Mouse (Mus musculus): Measurements from ENCODE around the gene Ugt1a6b. TPM values are rescaled to one million over a fixed set of nuclear protein-coding genes. Genes with fewer than 3 reads are reported as not detected.
"Not testable (repeated sequence)": the region's sequence is repeated elsewhere in the genome, so short reads cannot be mapped to it uniquely, and the experiment has no call there.

The Ugt1a6b gene
- polyA plus RNA-seq, 1 experiment from 2014 or later: 0.20 TPM

DNA sequence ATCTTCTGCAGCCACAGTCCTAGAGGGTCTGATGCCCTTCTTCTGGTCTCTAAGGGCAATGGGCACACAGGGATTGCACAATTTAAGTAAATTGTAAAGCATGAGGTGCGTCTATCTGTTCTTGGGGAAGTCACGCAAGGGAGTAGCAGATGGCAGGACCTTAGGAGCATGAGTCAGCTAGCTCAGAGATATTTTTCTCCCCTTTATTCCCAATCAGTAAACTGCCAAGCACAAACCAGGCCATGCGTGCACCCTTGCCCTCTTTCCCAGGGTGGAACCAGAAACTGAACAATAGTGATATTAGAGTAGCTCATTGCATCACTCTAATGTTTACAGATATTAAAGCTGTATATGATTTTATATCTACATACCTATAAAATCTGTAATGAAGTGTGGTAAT, 4.5 kb upstream of the Ugt1a6b start:
- not testable (repeated sequence) for H3K27me3 ChIP-seq; H3K4me2 ChIP-seq (replicated peaks); H3K9me3 ChIP-seq; H3K36me3 ChIP-seq; H3K9ac ChIP-seq (replicated peaks); H3K4me3 ChIP-seq (replicated peaks); ATAC-seq; H3K27ac ChIP-seq; H3K4me1 ChIP-seq (replicated peaks)
- WGBS: 93% methylated on average over 3 of the region's 3 CpGs

DNA sequence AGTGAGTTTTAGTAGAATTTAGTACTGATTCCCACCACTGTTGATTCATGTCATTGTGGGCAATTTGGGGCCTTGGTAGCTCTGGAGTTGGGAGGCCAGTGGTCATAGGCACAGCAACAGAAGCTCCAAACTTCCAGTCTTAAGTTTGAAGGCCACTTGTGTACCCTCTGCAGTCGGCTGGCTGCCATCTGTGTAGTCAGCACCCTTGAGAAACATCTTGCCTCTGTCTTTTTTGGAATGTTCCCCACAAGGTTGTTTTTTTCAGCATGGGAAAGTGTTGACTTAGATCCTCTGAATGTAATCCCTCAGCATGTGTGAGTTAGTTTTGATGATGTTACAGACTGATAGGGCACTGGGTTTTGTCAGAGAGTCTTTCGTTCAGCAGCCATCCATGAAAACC, 3.4 kb upstream of the Ugt1a6b start:
- H3K27me3 ChIP-seq; H3K9ac ChIP-seq (replicated peaks); H3K4me3 ChIP-seq (replicated peaks); H3K27ac ChIP-seq; H3K36me3 ChIP-seq; ATAC-seq; H3K4me1 ChIP-seq (replicated peaks); H3K4me2 ChIP-seq (replicated peaks); H3K9me3 ChIP-seq: not testable (repeated sequence)
- 91% methylated on average over 2 of the region's 2 CpGs for WGBS

DNA sequence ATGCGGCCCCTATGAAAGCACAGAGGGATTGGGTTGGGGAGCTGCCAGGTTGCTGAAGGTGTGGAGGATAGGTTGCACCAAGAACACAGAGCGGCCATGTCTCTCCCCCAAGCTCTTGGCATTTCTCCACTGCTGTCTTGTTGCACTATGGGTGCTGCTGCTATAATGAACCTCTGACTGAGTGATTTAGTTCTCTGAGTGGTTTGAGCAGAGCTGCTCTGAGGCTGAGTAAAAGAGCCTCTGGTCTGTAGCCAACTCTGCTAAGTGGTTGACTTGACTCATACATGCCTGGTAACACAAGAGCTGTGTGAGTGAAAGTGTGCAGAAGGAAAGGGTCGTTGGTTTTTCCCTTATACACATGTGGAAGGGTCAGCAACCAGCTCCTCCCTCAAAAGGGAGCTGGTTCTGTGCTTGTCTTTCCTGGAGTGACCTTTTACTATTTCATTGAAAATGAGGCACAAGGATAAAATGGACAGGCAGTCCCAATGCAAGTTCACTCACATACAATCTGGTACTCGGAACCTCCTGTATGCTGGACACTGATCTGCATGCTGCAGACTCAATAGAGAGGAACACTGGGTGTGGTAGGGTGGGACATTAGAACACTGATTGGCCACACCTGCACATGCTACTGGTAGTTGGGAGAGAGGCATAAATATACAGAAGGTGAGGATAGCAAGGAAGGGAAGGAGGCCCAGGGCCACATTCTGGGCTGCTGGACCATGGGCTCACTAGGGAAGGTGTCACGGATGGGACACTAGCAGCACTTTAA, 831 bp downstream of the Ugt1a6b start:
- H3K4me1 ChIP-seq (replicated peaks); ATAC-seq; H3K36me3 ChIP-seq; H3K4me2 ChIP-seq (replicated peaks); H3K27me3 ChIP-seq; H3K4me3 ChIP-seq (replicated peaks); H3K9me3 ChIP-seq; H3K27ac ChIP-seq; H3K9ac ChIP-seq (replicated peaks): not testable (repeated sequence)
- WGBS: 85% methylated on average over 5 of the region's 5 CpGs

DNA sequence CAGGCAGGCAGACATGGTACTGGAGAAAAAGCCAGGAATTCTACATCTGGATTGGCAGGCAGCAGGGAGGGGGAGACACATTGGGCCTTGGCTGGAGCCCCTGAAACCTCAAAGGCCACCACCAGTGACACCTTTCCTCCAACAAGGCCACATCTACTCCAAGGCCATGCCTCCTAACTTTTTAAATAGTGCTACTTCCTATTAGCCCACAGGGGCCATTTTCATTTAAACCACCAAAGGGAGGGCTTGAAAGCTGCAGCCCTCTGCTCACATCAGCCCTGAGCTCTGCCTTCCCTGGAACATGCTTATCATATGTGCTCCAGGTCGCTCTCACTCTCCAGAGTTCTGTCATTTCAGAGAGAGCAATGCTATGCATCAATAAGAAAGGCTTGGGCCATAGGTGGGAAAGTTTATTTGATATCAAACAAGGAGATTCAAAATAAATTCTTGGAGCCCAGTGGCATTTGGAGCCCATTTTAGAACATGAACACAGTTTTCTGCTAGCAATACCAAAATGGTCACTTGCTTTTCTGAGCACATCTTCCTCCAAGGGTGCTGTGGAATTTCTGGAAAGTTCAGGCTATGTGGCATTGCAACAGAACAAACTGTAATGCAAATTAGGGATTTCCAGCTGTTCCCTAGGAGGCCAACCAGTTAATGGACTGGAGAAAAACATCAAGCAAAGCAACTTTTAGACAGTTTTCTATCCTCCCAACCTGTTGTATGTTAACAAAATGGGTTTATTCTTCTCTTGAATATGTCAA, 1.8 kb downstream of the Ugt1a6b start:
- no peaks in the 10 kb centered on the region for H3K4me1 ChIP-seq (replicated peaks)
- H3K36me3 ChIP-seq: no peaks in the 10 kb centered on the region
- H3K4me2 ChIP-seq (replicated peaks): no peak overlapping the region
- H3K9me3 ChIP-seq: no peaks in the 10 kb centered on the region
- 91% methylated on average over 1 of the region's 1 CpGs for WGBS
- no peak for ATAC-seq
- H3K27me3 ChIP-seq: no peaks in the 10 kb centered on the region
- H3K9ac ChIP-seq (replicated peaks): no peak overlapping the region
- H3K27ac ChIP-seq: no peak overlapping the region
- no peak overlapping the region for H3K4me3 ChIP-seq (replicated peaks)

DNA sequence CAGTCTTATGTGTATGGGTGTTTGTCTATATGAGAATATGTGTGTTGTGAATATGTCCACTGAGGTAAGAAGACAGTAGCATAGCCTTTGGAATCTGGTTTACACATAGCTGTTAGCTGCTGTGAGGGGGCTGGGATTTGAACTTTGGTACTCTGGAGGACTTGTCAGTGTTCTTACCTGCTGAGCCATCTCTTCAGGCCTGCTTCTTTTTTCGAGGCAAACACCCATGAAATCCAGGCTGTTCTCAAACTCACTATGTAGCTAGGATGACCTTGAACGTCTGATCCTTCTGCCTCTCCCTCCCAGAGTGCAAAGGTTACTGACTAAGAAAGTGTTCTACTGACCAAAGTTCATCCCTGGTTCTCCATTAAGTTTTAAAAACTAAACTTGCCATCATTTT, 2.6 kb downstream of the Ugt1a6b start:
- ATAC-seq: no peak
- Histone ChIP-seq H3K27ac (no peak overlapping the region), H3K4me2 (replicated peaks) (no peak overlapping the region), H3K9me3 (no peaks in the 10 kb centered on the region), H3K36me3 (no peaks in the 10 kb centered on the region), H3K27me3 (no peaks in the 10 kb centered on the region), H3K4me1 (replicated peaks) (no peaks in the 10 kb centered on the region), H3K9ac (replicated peaks) (no peak overlapping the region), H3K4me3 (replicated peaks) (no peak overlapping the region)
- WGBS: 72% methylated on average over 2 of the region's 2 CpGs

DNA sequence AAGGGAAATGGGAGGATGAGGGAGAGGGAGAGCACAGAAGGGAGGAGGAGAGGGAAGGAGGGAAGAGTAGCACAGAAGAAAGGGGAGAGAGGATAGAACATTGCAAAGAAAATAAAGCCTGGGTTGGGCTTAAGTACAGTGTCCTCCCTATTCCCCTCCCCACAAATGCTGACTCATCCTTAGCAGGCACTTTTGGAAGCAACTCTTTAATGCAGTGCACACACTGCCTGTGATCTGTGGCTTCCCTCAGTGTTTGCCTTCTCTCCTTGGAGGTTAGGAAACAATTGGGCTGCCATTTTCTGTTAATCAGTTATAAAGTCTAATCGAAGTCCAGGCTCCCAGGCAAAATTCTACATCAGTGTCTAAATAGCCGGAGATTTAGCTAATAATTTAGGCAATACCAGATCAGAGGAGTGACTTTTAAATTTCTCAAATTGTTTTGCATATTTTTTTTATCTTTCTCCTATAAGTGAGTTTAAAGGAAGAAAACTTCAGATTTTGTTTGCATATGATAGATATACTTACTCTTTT, 6.0 kb downstream of the Ugt1a6b start:
- H3K9ac ChIP-seq (replicated peaks); H3K27ac ChIP-seq: not testable (repeated sequence)

DNA sequence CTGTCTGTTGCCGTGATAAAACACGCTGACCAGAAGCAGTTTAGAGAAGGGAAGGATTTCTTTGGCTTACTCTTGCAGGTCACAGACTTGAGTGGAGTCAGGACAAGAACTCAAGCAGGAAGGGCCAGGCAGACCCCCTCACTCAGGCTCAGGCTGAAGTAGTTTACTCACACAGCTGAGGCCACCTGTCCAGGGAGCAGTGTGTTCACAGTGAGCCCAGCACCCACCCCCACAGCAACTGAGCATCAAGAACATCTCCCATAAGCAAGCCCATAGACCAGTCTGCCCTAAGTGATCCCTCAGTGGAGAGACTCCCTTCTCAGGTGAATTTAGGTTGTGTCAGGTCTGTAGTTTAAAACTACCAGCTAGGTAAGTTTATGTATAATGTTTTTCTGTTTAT, 6.6 kb downstream of the Ugt1a6b start:
- not testable (repeated sequence) for H3K9ac ChIP-seq (replicated peaks); H3K27ac ChIP-seq; H3K4me2 ChIP-seq (replicated peaks); ATAC-seq; H3K9me3 ChIP-seq; H3K36me3 ChIP-seq; H3K4me3 ChIP-seq (replicated peaks); H3K27me3 ChIP-seq; H3K4me1 ChIP-seq (replicated peaks)
- 88% methylated on average over 2 of the region's 2 CpGs for WGBS

More for the DNA sequence above, 6.0 kb downstream of the Ugt1a6b start:
- not testable (repeated sequence) for H3K4me2 ChIP-seq (replicated peaks); H3K9me3 ChIP-seq; H3K4me1 ChIP-seq (replicated peaks); H3K27me3 ChIP-seq; H3K4me3 ChIP-seq (replicated peaks); ATAC-seq; H3K36me3 ChIP-seq
- whole genome bisulfite sequencing: 81% methylated on average over 2 of the region's 2 CpGs

DNA sequence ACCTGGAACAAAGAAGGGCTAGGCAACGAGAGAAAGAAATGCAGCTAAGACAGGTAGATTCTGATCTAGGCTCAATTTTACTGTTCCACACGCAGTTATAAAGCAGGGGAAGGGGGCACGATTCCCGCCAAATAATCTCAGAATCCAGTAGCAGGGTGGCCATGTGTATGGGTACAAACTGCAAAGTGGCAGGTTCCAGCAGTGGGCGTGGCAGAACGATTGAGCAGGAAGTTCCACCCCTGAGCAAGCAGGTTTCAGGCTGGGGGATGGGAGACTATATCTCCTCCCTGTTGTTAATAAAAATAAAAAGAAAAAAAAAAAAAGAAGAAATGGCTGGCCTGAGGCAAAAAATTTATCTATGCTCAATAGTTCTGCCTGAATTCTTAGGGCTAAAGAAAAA, 9.7 kb downstream of the Ugt1a6b start:
- WGBS: 96% methylated on average over 6 of the region's 6 CpGs
- ATAC-seq; H3K4me3 ChIP-seq (replicated peaks); H3K9me3 ChIP-seq; H3K27ac ChIP-seq; H3K36me3 ChIP-seq; H3K4me2 ChIP-seq (replicated peaks); H3K9ac ChIP-seq (replicated peaks); H3K4me1 ChIP-seq (replicated peaks); H3K27me3 ChIP-seq: not testable (repeated sequence)

DNA sequence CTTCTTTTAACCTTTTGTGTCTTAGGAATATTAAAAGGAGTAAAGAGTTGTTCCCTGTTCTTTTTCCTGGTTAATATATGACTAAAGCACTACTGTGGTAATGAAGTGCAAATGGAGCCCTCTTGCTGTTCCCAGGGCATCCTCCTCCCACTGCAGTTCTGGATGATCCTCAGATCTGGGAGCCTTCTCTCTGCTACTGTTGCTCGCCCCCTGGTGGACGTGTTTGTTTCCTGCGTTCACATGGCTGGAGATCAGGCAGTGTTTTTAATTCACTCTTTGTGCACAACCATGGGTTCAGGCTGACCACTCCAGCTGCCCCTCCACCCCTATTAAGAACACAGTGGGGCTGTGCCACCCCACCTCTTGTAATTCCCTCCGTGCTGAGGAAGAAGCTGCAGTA, 17.5 kb downstream of the Ugt1a6b start:
- not testable (repeated sequence) for H3K4me1 ChIP-seq (replicated peaks); H3K27ac ChIP-seq; ATAC-seq; H3K9ac ChIP-seq (replicated peaks); H3K4me2 ChIP-seq (replicated peaks); H3K27me3 ChIP-seq; H3K36me3 ChIP-seq; H3K4me3 ChIP-seq (replicated peaks); H3K9me3 ChIP-seq
- 18% methylated on average over 4 of the region's 4 CpGs for WGBS

DNA sequence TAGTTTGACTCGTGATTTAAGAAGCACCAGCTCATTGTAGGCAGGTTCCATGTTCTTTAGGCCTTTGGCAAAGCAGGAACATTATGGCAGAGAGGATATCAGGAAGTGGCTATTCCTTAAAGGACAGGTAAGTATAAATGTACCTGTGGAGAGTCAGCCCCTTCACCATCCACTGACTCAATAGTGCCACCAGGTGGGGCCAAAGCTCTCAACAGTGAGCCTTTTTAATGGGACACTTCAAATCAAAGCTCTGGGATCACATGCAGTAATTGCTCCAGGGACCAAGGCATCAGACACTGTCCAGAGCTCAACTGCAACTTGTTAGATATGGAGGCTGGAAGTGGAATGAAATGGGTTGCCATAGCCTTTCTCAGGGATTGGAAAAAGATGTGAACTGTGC, 18.5 kb downstream of the Ugt1a6b start:
- not testable (repeated sequence) for H3K4me2 ChIP-seq (replicated peaks); H3K27ac ChIP-seq; H3K9me3 ChIP-seq; H3K36me3 ChIP-seq; ATAC-seq; H3K9ac ChIP-seq (replicated peaks); H3K4me3 ChIP-seq (replicated peaks); H3K27me3 ChIP-seq; H3K4me1 ChIP-seq (replicated peaks)
- no CpG with 5 or more reads among the region's 1 CpGs for WGBS

DNA sequence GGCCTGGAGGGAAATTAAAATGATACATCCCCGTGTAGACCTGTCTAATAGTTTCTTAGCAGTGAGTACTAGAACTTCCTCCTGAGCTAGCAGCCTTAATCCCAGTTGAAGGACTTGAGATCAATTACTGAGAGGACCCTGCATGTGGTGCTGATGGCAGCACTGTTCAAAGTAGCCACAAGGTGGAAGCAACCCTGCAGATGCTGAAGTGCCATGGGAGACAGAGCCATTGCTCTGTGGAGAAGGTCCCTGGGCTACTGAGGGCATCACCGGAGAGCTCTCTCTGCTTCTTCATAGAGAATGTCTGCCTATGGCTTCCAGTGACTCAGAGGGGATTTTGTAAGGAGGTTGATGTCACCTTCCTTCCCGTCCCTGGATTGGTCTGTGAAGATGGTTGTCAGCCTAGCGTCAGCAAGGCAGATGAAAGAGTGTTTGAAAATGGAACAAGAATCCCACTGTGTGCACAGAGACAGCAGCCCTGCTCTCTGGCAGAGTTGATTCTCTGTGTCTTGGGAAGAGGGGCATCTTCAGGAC, 22.8 kb downstream of the Ugt1a6b start:
- H3K27ac ChIP-seq; H3K9ac ChIP-seq (replicated peaks); H3K4me1 ChIP-seq (replicated peaks); ATAC-seq; H3K4me3 ChIP-seq (replicated peaks); H3K36me3 ChIP-seq; H3K4me2 ChIP-seq (replicated peaks); H3K27me3 ChIP-seq; H3K9me3 ChIP-seq: not testable (repeated sequence)
- WGBS: 89% methylated on average over 4 of the region's 4 CpGs

DNA sequence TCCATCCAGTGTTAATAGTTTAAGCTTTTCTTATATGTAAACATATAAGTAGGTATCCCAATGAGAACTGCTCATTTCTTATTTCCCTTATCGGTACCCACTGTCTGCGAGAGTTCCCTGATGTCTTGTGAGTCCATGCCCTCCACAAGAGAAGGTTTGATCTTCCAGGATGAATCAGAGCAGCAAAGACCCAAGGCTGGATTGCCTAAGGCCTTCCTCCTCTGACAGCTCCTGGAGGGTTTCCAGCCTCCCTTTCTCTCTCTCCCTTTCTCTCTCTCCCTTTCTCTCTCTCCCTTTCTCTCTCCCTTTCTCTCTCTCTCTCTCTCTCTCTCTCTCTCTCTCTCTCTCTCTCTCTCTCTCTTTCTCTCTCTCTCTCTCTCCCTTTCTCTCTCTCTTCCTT, 26.0 kb downstream of the Ugt1a6b start:
- not testable (repeated sequence) for H3K4me2 ChIP-seq (replicated peaks); ATAC-seq; H3K27ac ChIP-seq; H3K9ac ChIP-seq (replicated peaks); H3K36me3 ChIP-seq; H3K4me3 ChIP-seq (replicated peaks); H3K4me1 ChIP-seq (replicated peaks); H3K9me3 ChIP-seq; H3K27me3 ChIP-seq
- WGBS: 68% methylated on average over 2 of the region's 2 CpGs
